Mouse (Mus musculus) MEL (cell line): Measurements from ENCODE around the gene Map3k10. TPM values are rescaled to one million over a fixed set of nuclear protein-coding genes. Genes with fewer than 3 reads are reported as not detected.
A peak's percentile ranks its signal among the peaks of the same experiment; 100 is the strongest.

ENCODE experiments used
- DNase-seq: peaks from one replicate; pipeline ENCODE4 v3.0.0; 2011; ENCODE audit warnings: low read depth, low spot score
- H3K27ac ChIP-seq: 2 replicates; pipeline ENCODE4 v1.5.1; 2012; ENCODE audit warnings: low read depth, mild to moderate bottlenecking, control low read depth, low read length, moderate library complexity; ENCODE audit not compliant: control insufficient read depth
- H3K27me3 ChIP-seq, 2 experiments: fragments of 150-350 bp in 1 of 2; sonication (generic) in 1 of 2; 2 replicates each; pipeline ENCODE4 v1.6.1; 2012; ENCODE audit warnings: low read length in 2 of 2, mild to moderate bottlenecking in 2 of 2, improper control_type of control experiment in 1 of 2, moderate library complexity in 1 of 2; ENCODE audit not compliant: insufficient read depth in 2 of 2, control insufficient read depth in 1 of 2
- H3K36me3 ChIP-seq, 2 experiments: 2 replicates each; pipeline ENCODE4 v1.6.1; 2012 to 2014; ENCODE audit warnings: low read length in 2 of 2, improper control_type of control experiment in 1 of 2, inconsistent platforms in 1 of 2, mild to moderate bottlenecking in 1 of 2; ENCODE audit not compliant: insufficient read depth in 2 of 2, control insufficient read depth in 1 of 2
- H3K4me1 ChIP-seq, 2 experiments: fragments of 150-350 bp in 1 of 2; sonication (generic) in 1 of 2; 2 replicates each; pipeline ENCODE4 v1.6.1; 2012; ENCODE audit warnings: low read length in 2 of 2, improper control_type of control experiment in 1 of 2, mild to moderate bottlenecking in 1 of 2; ENCODE audit not compliant: insufficient read depth in 2 of 2, control insufficient read depth in 1 of 2
- H3K4me3 ChIP-seq, 2 experiments: fragments of 150-350 bp in 1 of 2; sonication (generic) in 1 of 2; 2 replicates each; pipeline ENCODE4 v1.5.1; 2012; ENCODE audit warnings: low read depth in 2 of 2, low read length in 2 of 2, mild to moderate bottlenecking in 2 of 2, moderate library complexity in 2 of 2, control low read depth in 1 of 2, improper control_type of control experiment in 1 of 2; ENCODE audit not compliant: control insufficient read depth in 1 of 2, insufficient read depth in 1 of 2
- H3K79me2 ChIP-seq: 2 replicates; pipeline ENCODE4 v1.6.1; 2012; ENCODE audit warnings: mild to moderate bottlenecking, low read length, moderate library complexity; ENCODE audit not compliant: control insufficient read depth, poor library complexity, insufficient read depth
- H3K9ac ChIP-seq: 2 replicates; pipeline ENCODE4 v1.6.1; 2012; ENCODE audit warnings: low read depth, mild to moderate bottlenecking, control low read depth, low read length, moderate library complexity; ENCODE audit not compliant: control insufficient read depth, poor library complexity, severe bottlenecking
- H3K9me3 ChIP-seq: fragments of 150-350 bp; sonication (generic); replicated peaks from 2 replicates; pipeline ENCODE4 v1.6.1; 2012; ENCODE audit warnings: mild to moderate bottlenecking, low read length, improper control_type of control experiment, moderate library complexity; ENCODE audit not compliant: insufficient read depth
- BHLHE40 ChIP-seq: IDR thresholded peaks from 2 replicates; pipeline ENCODE4 v1.6.1; 2012; ENCODE audit warnings: low read depth, mild to moderate bottlenecking, inconsistent platforms, low read length, improper control_type of control experiment, borderline replicate concordance
- CTCF ChIP-seq, 3 experiments: IDR thresholded peaks in 2 of 3; conservative IDR thresholded peaks in 1 of 3; 2 replicates each; pipeline ENCODE4 v1.5.1; 2011 to 2012; ENCODE audit warnings: low read length in 3 of 3, low read depth in 2 of 3, mild to moderate bottlenecking in 2 of 3, improper control_type of control experiment in 1 of 3, inconsistent platforms in 1 of 3, mixed read lengths in 1 of 3, moderate library complexity in 1 of 3; ENCODE audit not compliant: control insufficient read depth in 1 of 3, insufficient read depth in 1 of 3, poor library complexity in 1 of 3, severe bottlenecking in 1 of 3
- E2F4 ChIP-seq: IDR thresholded peaks from 2 replicates; pipeline ENCODE4 v1.6.1; 2011; ENCODE audit warnings: low read depth, low read length, improper control_type of control experiment, borderline replicate concordance
- ELF1 ChIP-seq: IDR thresholded peaks from 2 replicates; pipeline ENCODE4 v1.6.1; 2014; ENCODE audit warnings: low read depth, mild to moderate bottlenecking, inconsistent platforms, low read length, improper control_type of control experiment, moderate library complexity
- EP300 ChIP-seq, 2 experiments: IDR thresholded peaks; 2 replicates each; pipeline ENCODE4 v1.6.1; 2011; ENCODE audit warnings: improper control_type of control experiment in 2 of 2, low read length in 2 of 2, low read depth in 1 of 2, mild to moderate bottlenecking in 1 of 2
- GATA1 ChIP-seq: IDR thresholded peaks from 2 replicates; pipeline ENCODE4 v1.6.1; 2011; ENCODE audit warnings: low read depth, low read length, improper control_type of control experiment
- HCFC1 ChIP-seq: IDR thresholded peaks from 2 replicates; pipeline ENCODE4 v1.6.1; 2012; ENCODE audit warnings: low read depth, mild to moderate bottlenecking, inconsistent platforms, low read length, improper control_type of control experiment, moderate library complexity
- KAT2A ChIP-seq: conservative IDR thresholded peaks from 2 replicates; pipeline ENCODE4 v1.6.1; 2012; ENCODE audit warnings: low read depth, low read length, improper control_type of control experiment, inconsistent platforms
- MYC ChIP-seq: IDR thresholded peaks from 2 replicates; pipeline ENCODE4 v1.6.1; 2011; ENCODE audit warnings: low read depth, mild to moderate bottlenecking, low read length, improper control_type of control experiment, moderate library complexity
- POLR2A ChIP-seq, 2 experiments: IDR thresholded peaks; 2 replicates each; pipeline ENCODE4 v1.6.1; 2011 to 2012; ENCODE audit warnings: low read length in 2 of 2, mild to moderate bottlenecking in 2 of 2, control low read depth in 1 of 2, improper control_type of control experiment in 1 of 2, low read depth in 1 of 2, moderate library complexity in 1 of 2; ENCODE audit not compliant: control insufficient read depth in 1 of 2, insufficient read depth in 1 of 2, poor library complexity in 1 of 2
- POLR2AphosphoS5 ChIP-seq: IDR thresholded peaks from 2 replicates; pipeline ENCODE4 v1.6.1; 2012; ENCODE audit warnings: low read depth, borderline replicate concordance, mild to moderate bottlenecking, inconsistent platforms, low read length, moderate library complexity, mixed read lengths
- RAD21 ChIP-seq: IDR thresholded peaks from 2 replicates; pipeline ENCODE4 v1.6.1; 2011; ENCODE audit warnings: mild to moderate bottlenecking, low read depth, low read length, improper control_type of control experiment
- RCOR1 ChIP-seq: IDR thresholded peaks from 2 replicates; pipeline ENCODE4 v1.6.1; 2012; ENCODE audit warnings: low read depth, mild to moderate bottlenecking, inconsistent platforms, low read length, improper control_type of control experiment
- SIN3A ChIP-seq: IDR thresholded peaks from 2 replicates; pipeline ENCODE4 v1.6.1; 2012; ENCODE audit warnings: low read length, improper control_type of control experiment, inconsistent platforms
- SMC3 ChIP-seq: IDR thresholded peaks from 2 replicates; pipeline ENCODE4 v1.6.1; 2011; ENCODE audit warnings: low read depth, low read length, improper control_type of control experiment
- TAL1 ChIP-seq: IDR thresholded peaks from 2 replicates; pipeline ENCODE4 v1.6.1; 2012; ENCODE audit warnings: mild to moderate bottlenecking, inconsistent platforms, low read length, moderate library complexity, mixed read lengths
- TBP ChIP-seq: IDR thresholded peaks from 2 replicates; pipeline ENCODE4 v1.8.0; 2011; ENCODE audit warnings: low read depth, low read length, improper control_type of control experiment
- USF1 ChIP-seq: IDR thresholded peaks from 2 replicates; pipeline ENCODE4 v1.6.1; 2014; ENCODE audit warnings: low read depth, mild to moderate bottlenecking, inconsistent platforms, low read length, improper control_type of control experiment, moderate library complexity
- ZC3H11A ChIP-seq: IDR thresholded peaks from 2 replicates; pipeline ENCODE4 v1.6.1; 2012; ENCODE audit warnings: low read depth, mild to moderate bottlenecking, inconsistent platforms, low read length, improper control_type of control experiment
- ZNF384 ChIP-seq: IDR thresholded peaks from 2 replicates; pipeline ENCODE4 v1.6.1; 2012; ENCODE audit warnings: low read depth, mild to moderate bottlenecking, inconsistent platforms, low read length, improper control_type of control experiment
- polyA plus RNA-seq, 2 experiments: library from polyadenylated mRNA; stranded (reverse) in 1 of 2; unstranded in 1 of 2; fragments of >175 nt in 1 of 2; fragments of >200 nt in 1 of 2; gene quantifications; 2 replicates each; pipeline versions ENCODE4 v1.2.1 to v1.2.4; 2012; ENCODE audit warnings: low replicate concordance in 2 of 2, low read depth in 1 of 2; ENCODE audit not compliant: insufficient read length in 2 of 2, insufficient read depth in 1 of 2, missing spikeins in 1 of 2
- total RNA-seq: library from RNA; depleted of rRNA; stranded (reverse); fragments of 300-350 nt; gene quantifications from 2 replicates; pipeline ENCODE4 v1.2.3, GENCODE M21; 2012

Gene Map3k10
- total and polyA plus RNA-seq, 3 experiments = 22.0 to 33.3 TPM; not detected in 1

DNA sequence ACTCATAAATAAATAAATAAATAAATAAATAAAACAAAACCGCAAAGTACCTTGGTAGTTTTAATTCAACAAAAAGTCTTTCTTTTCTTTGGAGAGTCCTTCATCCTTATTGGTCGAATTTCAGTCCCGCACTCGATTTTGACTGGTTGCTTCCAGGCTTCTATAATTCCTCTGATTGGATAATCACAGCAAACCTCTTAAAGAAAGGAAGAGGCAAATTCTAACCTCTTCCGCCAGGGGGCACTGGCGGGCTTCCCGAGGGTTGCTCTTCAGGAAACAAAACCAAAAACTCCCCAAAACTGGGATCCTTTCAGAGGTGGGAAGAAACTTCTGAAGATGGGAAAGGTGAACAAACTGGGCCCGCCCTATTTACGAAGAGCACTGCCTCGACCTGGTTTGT lies 23.4 kb downstream of the Map3k10 start:
- no peak overlapping the region for H3K27ac ChIP-seq
- peaks cover 0 to 6% of the 10 kb centered on the region in 2 experiments; a peak in 1 of 4 replicates for H3K4me1 ChIP-seq
- H3K9me3 ChIP-seq = no peaks in the 10 kb centered on the region
- peak overlapping the region; percentile 49 for H3K9ac ChIP-seq
- no peaks in the 10 kb centered on the region for H3K79me2 ChIP-seq
- H3K36me3 ChIP-seq = no peaks in the 10 kb centered on the region
- H3K4me3 ChIP-seq = peak overlapping the region; percentile 44 to 58
- 0 out of 2 replicates have a peak, but pooled peaks have one; percentile 1 for TF ChIP-seq TBP
- no peak for TF ChIP-seq ZNF384
- no peak for TF ChIP-seq POLR2AphosphoS5
- TF ChIP-seq RAD21 = peak; percentile 88
- TF ChIP-seq BHLHE40 = no peak
- TF ChIP-seq CTCF (IDR thresholded peaks at IDR 0.05 in 2 of 3, conservative IDR thresholded peaks at IDR 0.05 in 1 of 3; ENCODE audit: control insufficient read depth in 1 of 3, insufficient read depth in 1 of 3, low read depth in 2 of 3, low read length in 3 of 3, poor library complexity in 1 of 3, severe bottlenecking in 1 of 3) = peak; percentile 82 to 88 (median 84)
- TF ChIP-seq SIN3A = no peak
- TF ChIP-seq SMC3 = peak; percentile 87
- TF ChIP-seq EP300 (IDR thresholded peaks at IDR 0.05; ENCODE audit: low read depth in 1 of 2, low read length in 2 of 2) = no peak
- peak; percentile 52 for TF ChIP-seq ZC3H11A
- TF ChIP-seq ELF1 = no peak
- TF ChIP-seq TAL1 = no peak
- peak; percentile 10; the same call in 1 of the 2 replicates for TF ChIP-seq RCOR1
- TF ChIP-seq MYC = no peak
- TF ChIP-seq HCFC1 = no peak
- TF ChIP-seq KAT2A = no peak
- peak; percentile 93 for DNase-seq
- H3K27me3 ChIP-seq = no peaks in the 10 kb centered on the region

DNA sequence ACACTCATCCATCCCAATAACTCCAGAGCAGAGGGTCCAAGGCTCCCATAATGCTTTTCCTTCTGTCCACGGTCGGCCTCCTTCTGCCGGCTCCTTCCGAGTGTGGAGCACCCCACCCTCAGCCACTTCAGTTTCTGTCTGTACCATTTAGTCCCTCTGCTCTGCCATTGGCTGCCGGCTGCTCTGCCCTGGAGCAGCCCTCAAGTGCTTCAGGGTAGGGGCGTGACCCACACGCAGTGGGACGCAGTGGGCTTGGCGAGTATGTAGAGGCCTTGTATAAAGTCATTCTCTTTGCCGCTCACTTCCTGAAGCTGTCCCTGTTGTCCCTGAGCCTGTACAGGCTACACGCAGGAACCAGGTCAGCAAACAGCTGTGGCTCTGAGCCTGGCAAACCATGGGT lies 24.7 kb downstream of the Map3k10 start:
- Histone ChIP-seq H3K4me1 (peaks cover 0 to 6% of the 10 kb centered on the region in 2 experiments; a peak in 1 of 4 replicates), H3K4me3 (no peak overlapping the region), H3K27me3 (no peaks in the 10 kb centered on the region)

More for the DNA sequence above, 24.7 kb downstream of the Map3k10 start:
- TF ChIP-seq GATA1 = no peak
- TF ChIP-seq USF1 = no peak
- TF ChIP-seq E2F4 = no peak
- TF ChIP-seq POLR2A (IDR thresholded peaks at IDR 0.05; ENCODE audit: control insufficient read depth in 1 of 2, insufficient read depth in 1 of 2, low read depth in 1 of 2, low read length in 2 of 2, poor library complexity in 1 of 2) = no peak
- Histone ChIP-seq H3K36me3 (no peaks in the 10 kb centered on the region), H3K9me3 (no peaks in the 10 kb centered on the region), H3K27ac (no peak overlapping the region), H3K79me2 (no peaks in the 10 kb centered on the region), H3K9ac (no peak overlapping the region)
- no peak for DNase-seq
